Mouse (Mus musculus) 3T3-L1 (cell line): ENCODE measurements around the gene Gm29110.
"Not testable (repeated sequence)": the region's sequence is repeated elsewhere in the genome, so short reads cannot be mapped to it uniquely, and the experiment has no call there.

Source experiments
- DNase-seq: peaks from one replicate; pipeline ENCODE4 v3.0.0-alpha.2; 2015; ENCODE audit warnings: low read depth, low spot score

The Gm29110 gene

GRCm38 (mm10) chrY:74470231-74470630 is at the start of gene Gm29110:
Gm29110 (plus strand) TSS chrY:74470531.
- not testable (repeated sequence) for DNase-seq
